Mouse (Mus musculus): ENCODE results near the gene Shisa5.

The Shisa5 gene

GRCm38 (mm10) chr9:109050674-109050997 is 12.3 kb downstream of the Shisa5 start:
- in situ Hi-C loops (cut with MboI; ENCODE audit: low pct_unique_long_range_greater_than_20kb in 1 of 2, low sequenced_read_pairs in 2 of 2, unreplicated experiment in 1 of 2), result loop anchor here in 1 of 2 experiments (10.0 kb wide), 1 partner anchor 46 kb away; no protein-coding TSS in a partner anchor

GRCm38 (mm10) chr9:109051011-109051501 is 12.7 kb downstream of the Shisa5 start:
- in situ Hi-C loops (cut with MboI; ENCODE audit: low pct_unique_long_range_greater_than_20kb in 1 of 2, low sequenced_read_pairs in 2 of 2, unreplicated experiment in 1 of 2), result loop anchor here in 1 of 2 experiments (10.0 kb wide), 1 partner anchor 46 kb away; no protein-coding TSS in a partner anchor

- in situ Hi-C loops (cut with MboI; ENCODE audit: low pct_unique_long_range_greater_than_20kb in 1 of 2, low sequenced_read_pairs in 2 of 2, unreplicated experiment in 1 of 2), result loop anchor here in 1 of 2 experiments (10.0 kb wide), 1 partner anchor 47 kb away; no protein-coding TSS in a partner anchor
These were observed 13.5 kb downstream of the Shisa5 start for GRCm38 (mm10) chr9:109051651-109052489.

GRCm38 (mm10) chr9:109052490-109053260 is 14.3 kb downstream of the Shisa5 start:
- in situ Hi-C loops (cut with MboI; ENCODE audit: low pct_unique_long_range_greater_than_20kb in 1 of 2, low sequenced_read_pairs in 2 of 2, unreplicated experiment in 1 of 2), result loop anchor here in 1 of 2 experiments (10.0 kb wide), 1 partner anchor 48 kb away; no protein-coding TSS in a partner anchor

GRCm38 (mm10) chr9:109053366-109053765 is 15.0 kb downstream of the Shisa5 start:
- in situ Hi-C loops (cut with MboI; ENCODE audit: low pct_unique_long_range_greater_than_20kb in 1 of 2, low sequenced_read_pairs in 2 of 2, unreplicated experiment in 1 of 2), result loop anchor here in 1 of 2 experiments (10.0 kb wide), 1 partner anchor 49 kb away; no protein-coding TSS in a partner anchor

- in situ Hi-C loops (cut with MboI; ENCODE audit: low pct_unique_long_range_greater_than_20kb in 1 of 2, low sequenced_read_pairs in 2 of 2, unreplicated experiment in 1 of 2), result loop anchor here in 1 of 2 experiments (10.0 kb wide), 1 partner anchor 49 kb away; no protein-coding TSS in a partner anchor
These were observed 15.5 kb downstream of the Shisa5 start for GRCm38 (mm10) chr9:109053851-109054250.

GRCm38 (mm10) chr9:109054712-109055111 is 16.3 kb downstream of the Shisa5 start:
- in situ Hi-C loops (cut with MboI; ENCODE audit: low pct_unique_long_range_greater_than_20kb in 1 of 2, low sequenced_read_pairs in 2 of 2, unreplicated experiment in 1 of 2), result loop anchor here in 1 of 2 experiments (10.0 kb wide), 1 partner anchor 50 kb away; no protein-coding TSS in a partner anchor

- in situ Hi-C loops (cut with MboI; ENCODE audit: low pct_unique_long_range_greater_than_20kb in 1 of 2, low sequenced_read_pairs in 2 of 2, unreplicated experiment in 1 of 2), result loop anchor here in 1 of 2 experiments (10.0 kb wide), 1 partner anchor 51 kb away; no protein-coding TSS in a partner anchor
These were observed 17.1 kb downstream of the Shisa5 start for GRCm38 (mm10) chr9:109055271-109056030.

- in situ Hi-C loops (cut with MboI; ENCODE audit: low pct_unique_long_range_greater_than_20kb in 1 of 2, low sequenced_read_pairs in 2 of 2, unreplicated experiment in 1 of 2), result loop anchor here in 1 of 2 experiments (10.0 kb wide), 1 partner anchor 51 kb away; no protein-coding TSS in a partner anchor
These were observed 17.8 kb downstream of the Shisa5 start for GRCm38 (mm10) chr9:109056081-109056690.

GRCm38 (mm10) chr9:109056916-109057315 is 18.6 kb downstream of the Shisa5 start:
- in situ Hi-C loops (cut with MboI; ENCODE audit: low pct_unique_long_range_greater_than_20kb in 1 of 2, low sequenced_read_pairs in 2 of 2, unreplicated experiment in 1 of 2), result loop anchor here in 1 of 2 experiments (10.0 kb wide), 1 partner anchor 52 kb away; no protein-coding TSS in a partner anchor

- in situ Hi-C loops (cut with MboI; ENCODE audit: low pct_unique_long_range_greater_than_20kb in 1 of 2, low sequenced_read_pairs in 2 of 2, unreplicated experiment in 1 of 2), result loop anchor here in 1 of 2 experiments (10.0 kb wide), 1 partner anchor 53 kb away; no protein-coding TSS in a partner anchor
These were observed 19.2 kb downstream of the Shisa5 start for GRCm38 (mm10) chr9:109057543-109057942.

GRCm38 (mm10) chr9:109058006-109058765 is 19.8 kb downstream of the Shisa5 start:
- in situ Hi-C loops (cut with MboI; ENCODE audit: low pct_unique_long_range_greater_than_20kb in 1 of 2, low sequenced_read_pairs in 2 of 2, unreplicated experiment in 1 of 2), result loop anchor here in 1 of 2 experiments (10.0 kb wide), 1 partner anchor 53 kb away; no protein-coding TSS in a partner anchor

- in situ Hi-C loops (cut with MboI; ENCODE audit: low pct_unique_long_range_greater_than_20kb in 1 of 2, low sequenced_read_pairs in 2 of 2, unreplicated experiment in 1 of 2), result loop anchor here in 1 of 2 experiments (10.0 kb wide), 1 partner anchor 55 kb away; no protein-coding TSS in a partner anchor
These were observed 21.0 kb downstream of the Shisa5 start, which contains the start of gene Trex1 for GRCm38 (mm10) chr9:109059136-109059903. Gene Trex1 (minus strand): TSS chr9:109059734.

- in situ Hi-C loops (cut with MboI; ENCODE audit: low pct_unique_long_range_greater_than_20kb in 1 of 2, low sequenced_read_pairs in 2 of 2, unreplicated experiment in 1 of 2), result no loop called here
These were observed 22.0 kb downstream of the Shisa5 start for GRCm38 (mm10) chr9:109060184-109060897.

GRCm38 (mm10) chr9:109060898-109061295 is 22.5 kb downstream of the Shisa5 start:
- in situ Hi-C loops (cut with MboI; ENCODE audit: low pct_unique_long_range_greater_than_20kb in 1 of 2, low sequenced_read_pairs in 2 of 2, unreplicated experiment in 1 of 2), result no loop called here
